Mouse (Mus musculus): ENCODE results near the gene Dip2a. TPM values are rescaled to one million over a fixed set of nuclear protein-coding genes. Genes with fewer than 3 reads are reported as not detected.

The Dip2a gene
- polyA plus RNA-seq, 1 experiment = 2.1 TPM

DNA sequence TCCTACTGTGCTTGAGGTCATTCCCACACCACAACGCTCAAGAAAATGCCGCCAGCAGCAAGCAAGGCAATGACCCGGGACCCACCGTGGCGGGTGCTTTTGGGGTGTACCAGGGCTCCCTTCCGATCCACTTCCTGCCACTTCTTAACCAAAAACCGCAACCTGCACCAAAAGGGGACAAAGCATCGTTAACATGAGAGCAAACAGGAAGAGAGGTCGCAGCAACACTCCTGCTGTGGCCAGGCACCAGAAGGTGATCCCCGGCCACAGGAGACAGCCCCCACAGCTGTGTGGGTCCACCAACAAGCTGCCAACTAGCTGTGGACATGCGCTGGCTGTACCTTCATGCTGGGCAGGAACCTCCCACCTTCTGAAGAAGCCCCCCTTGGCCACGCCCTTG, 9.9 kb upstream of the Dip2a start:
- no peaks in the 10 kb centered on the region for H3K9me3 ChIP-seq
- TF ChIP-seq FLI1 (IDR thresholded peaks at IDR 0.05; ENCODE audit: low read length) (no peak), GATA1 (IDR thresholded peaks at IDR 0.05; ENCODE audit: borderline replicate concordance, low read length) (no peak)
- no peaks in the 10 kb centered on the region for H3K27me3 ChIP-seq (replicated peaks)
- H3K4me3 ChIP-seq (replicated peaks) = no peak overlapping the region
- H3K36me3 ChIP-seq (replicated peaks; ENCODE audit: low read length) = peaks cover 91% of the 10 kb centered on the region
- peaks cover 25% of the 10 kb centered on the region for H3K4me1 ChIP-seq

DNA sequence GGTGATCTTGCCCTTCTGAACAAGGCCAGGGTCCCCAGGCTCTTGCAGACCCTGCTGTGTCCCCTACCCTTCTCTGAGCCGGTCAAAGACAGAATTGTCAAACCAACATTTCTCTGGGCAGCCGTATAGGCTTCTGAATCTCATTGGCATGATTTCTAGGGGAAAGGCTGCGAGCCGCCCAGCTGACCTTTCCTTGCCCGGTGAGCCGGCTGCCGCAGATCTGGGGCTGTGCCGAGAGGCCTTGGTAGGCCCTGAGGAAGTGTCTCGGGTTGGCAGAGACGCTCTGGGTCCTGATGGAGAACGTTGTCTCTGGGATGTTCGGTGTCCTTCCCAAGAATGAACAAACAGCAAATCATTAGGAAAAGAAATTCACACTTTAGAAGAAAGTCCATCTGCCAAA, 8.9 kb upstream of the Dip2a start:
- Histone ChIP-seq H3K9me3 (no peaks in the 10 kb centered on the region), H3K36me3 (replicated peaks; ENCODE audit: low read length) (peaks cover 95% of the 10 kb centered on the region), H3K4me1 (peaks cover 28% of the 10 kb centered on the region), H3K4me3 (replicated peaks) (no peak overlapping the region), H3K27me3 (replicated peaks) (no peaks in the 10 kb centered on the region)
- TF ChIP-seq GATA1 (IDR thresholded peaks at IDR 0.05; ENCODE audit: borderline replicate concordance, low read length) = no peak
- TF ChIP-seq FLI1 (IDR thresholded peaks at IDR 0.05; ENCODE audit: low read length) = no peak

DNA sequence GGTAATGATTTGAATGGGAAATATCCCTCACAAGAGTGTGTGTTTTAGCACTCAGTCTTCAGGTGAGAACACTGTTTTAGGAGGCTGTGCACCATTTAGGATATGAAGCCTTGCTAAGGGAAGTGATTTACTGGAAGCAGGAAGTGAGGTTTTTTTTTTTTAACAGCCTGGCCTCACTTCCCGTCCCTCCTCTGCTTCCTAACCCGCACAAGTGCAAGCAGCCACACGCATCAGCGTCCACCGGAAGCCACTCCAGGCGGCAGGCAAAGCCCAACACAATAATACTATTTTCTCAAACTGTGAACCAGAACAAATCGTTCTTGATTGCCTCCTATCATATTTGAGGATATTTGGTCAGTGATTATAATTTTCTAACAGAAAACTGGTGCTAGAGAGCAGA, 6.9 kb upstream of the Dip2a start:
- Histone ChIP-seq H3K4me1 (peaks cover 22% of the 10 kb centered on the region), H3K27me3 (replicated peaks) (no peaks in the 10 kb centered on the region), H3K4me3 (replicated peaks) (no peak overlapping the region), H3K9me3 (no peaks in the 10 kb centered on the region), H3K36me3 (replicated peaks; ENCODE audit: low read length) (peaks cover 86% of the 10 kb centered on the region)
- TF ChIP-seq FLI1 (IDR thresholded peaks at IDR 0.05; ENCODE audit: low read length) (no peak), GATA1 (IDR thresholded peaks at IDR 0.05; ENCODE audit: borderline replicate concordance, low read length) (no peak)

DNA sequence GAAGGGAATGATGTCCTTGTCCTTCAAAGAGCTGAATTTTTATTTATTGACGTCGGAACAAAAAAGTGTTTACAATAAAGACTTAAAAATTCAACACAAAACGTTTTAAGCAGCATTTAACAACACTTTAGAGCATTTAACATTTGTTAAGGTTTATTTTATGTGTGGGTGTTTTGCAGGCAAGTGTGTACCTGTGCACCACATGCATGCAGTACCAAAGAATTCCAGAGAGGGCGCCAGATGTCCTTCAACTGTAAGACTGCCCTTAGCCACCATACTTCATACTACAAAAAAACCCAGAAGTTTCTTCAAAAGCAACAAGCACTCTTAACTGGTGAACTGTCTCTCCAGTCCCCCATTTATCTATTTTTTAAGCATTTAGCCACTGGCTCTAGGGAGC, 1.5 kb upstream of the Dip2a start:
- TF ChIP-seq GATA1 (IDR thresholded peaks at IDR 0.05; ENCODE audit: borderline replicate concordance, low read length) (no peak), FLI1 (IDR thresholded peaks at IDR 0.05; ENCODE audit: low read length) (no peak)
- H3K4me3 ChIP-seq (replicated peaks) = peak overlapping the region; percentile 94

DNA sequence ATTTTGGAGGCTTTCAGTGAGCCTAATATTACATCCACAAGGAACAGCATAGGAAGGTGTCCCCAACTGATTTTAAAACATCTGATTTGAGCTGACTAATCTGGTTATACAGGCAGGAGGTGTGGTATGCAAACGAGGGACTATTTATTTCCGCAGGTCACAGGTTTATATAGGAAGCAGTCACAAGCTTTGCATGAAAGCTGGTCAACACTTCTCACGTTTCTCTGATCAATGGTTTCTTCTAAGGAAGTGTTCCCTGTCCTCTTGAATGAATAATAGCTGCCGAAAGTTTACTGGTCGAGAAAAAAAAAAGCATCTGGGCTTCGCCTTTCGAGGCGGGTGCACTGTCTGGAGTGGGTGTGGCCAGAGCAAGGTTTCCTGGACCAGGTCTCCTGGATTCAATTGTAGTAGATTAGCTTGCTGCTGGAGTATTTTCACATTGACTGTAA, 976 bp upstream of the Dip2a start:
- TF ChIP-seq FLI1 (IDR thresholded peaks at IDR 0.05; ENCODE audit: low read length) = no peak
- TF ChIP-seq GATA1 (IDR thresholded peaks at IDR 0.05; ENCODE audit: borderline replicate concordance, low read length) = no peak

More for the DNA sequence above, 1.5 kb upstream of the Dip2a start:
- no peaks in the 10 kb centered on the region for H3K9me3 ChIP-seq
- peaks cover 21% of the 10 kb centered on the region for H3K4me1 ChIP-seq
- H3K36me3 ChIP-seq (replicated peaks; ENCODE audit: low read length) = peaks cover 33% of the 10 kb centered on the region
- no peaks in the 10 kb centered on the region for H3K27me3 ChIP-seq (replicated peaks)

DNA sequence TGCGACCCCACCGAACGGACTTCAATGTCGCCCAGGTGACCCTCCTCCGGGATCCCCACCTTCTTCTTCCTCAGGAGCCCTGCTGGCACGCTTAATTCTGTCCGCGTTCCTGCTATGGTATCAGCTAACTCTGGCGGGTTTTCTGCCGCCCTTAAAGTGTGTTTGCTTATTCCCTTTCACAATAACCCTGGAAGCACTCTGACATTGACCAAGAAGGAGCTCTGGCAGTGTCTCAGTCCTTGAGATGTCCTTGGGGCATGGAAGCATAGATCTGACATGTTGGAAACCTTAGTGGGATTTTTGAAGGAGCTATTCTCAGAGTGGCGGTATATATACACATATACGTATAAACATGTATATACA, 430 bp upstream of the Dip2a start:
- Histone ChIP-seq H3K27me3 (replicated peaks) (peaks cover 2% of the 10 kb centered on the region), H3K4me1 (peaks cover 21% of the 10 kb centered on the region), H3K4me3 (replicated peaks) (peak overlapping the region; percentile 94), H3K36me3 (replicated peaks; ENCODE audit: low read length) (peaks cover 22% of the 10 kb centered on the region), H3K9me3 (no peaks in the 10 kb centered on the region)
- no peak for TF ChIP-seq FLI1 (IDR thresholded peaks at IDR 0.05; ENCODE audit: low read length)
- no peak for TF ChIP-seq GATA1 (IDR thresholded peaks at IDR 0.05; ENCODE audit: borderline replicate concordance, low read length)

More for the DNA sequence above, 976 bp upstream of the Dip2a start:
- peaks cover 28% of the 10 kb centered on the region for H3K36me3 ChIP-seq (replicated peaks; ENCODE audit: low read length)
- H3K4me3 ChIP-seq (replicated peaks) = peak overlapping the region; percentile 94
- H3K4me1 ChIP-seq = peaks cover 21% of the 10 kb centered on the region
- H3K9me3 ChIP-seq = no peaks in the 10 kb centered on the region
- H3K27me3 ChIP-seq (replicated peaks) = no peaks in the 10 kb centered on the region

DNA sequence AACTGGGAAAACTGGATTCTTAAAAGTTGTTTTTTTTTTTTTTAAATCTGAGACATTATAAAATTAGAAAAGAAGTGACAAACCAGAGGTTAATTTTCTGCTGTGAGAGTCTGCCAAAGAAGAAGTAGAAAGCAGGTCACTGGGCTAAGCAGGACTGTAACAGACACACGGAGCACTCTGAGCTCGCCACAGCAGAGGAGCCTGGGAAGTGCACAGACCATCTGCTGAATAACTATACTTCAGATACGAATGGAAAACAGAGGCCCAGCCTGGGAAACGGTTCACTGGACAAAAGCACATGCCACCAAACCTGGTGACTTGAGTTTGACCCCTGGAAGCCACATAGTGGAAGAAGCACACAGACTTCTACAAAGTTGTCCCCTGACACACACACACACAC, 10.7 kb downstream of the Dip2a start:
- no peaks in the 10 kb centered on the region for H3K36me3 ChIP-seq (replicated peaks; ENCODE audit: low read length)
- H3K4me3 ChIP-seq (replicated peaks) = no peak overlapping the region
- TF ChIP-seq FLI1 (IDR thresholded peaks at IDR 0.05; ENCODE audit: low read length) = no peak
- TF ChIP-seq GATA1 (IDR thresholded peaks at IDR 0.05; ENCODE audit: borderline replicate concordance, low read length) = no peak
- no peaks in the 10 kb centered on the region for H3K27me3 ChIP-seq (replicated peaks)
- peaks cover 48% of the 10 kb centered on the region for H3K4me1 ChIP-seq
- no peaks in the 10 kb centered on the region for H3K9me3 ChIP-seq

DNA sequence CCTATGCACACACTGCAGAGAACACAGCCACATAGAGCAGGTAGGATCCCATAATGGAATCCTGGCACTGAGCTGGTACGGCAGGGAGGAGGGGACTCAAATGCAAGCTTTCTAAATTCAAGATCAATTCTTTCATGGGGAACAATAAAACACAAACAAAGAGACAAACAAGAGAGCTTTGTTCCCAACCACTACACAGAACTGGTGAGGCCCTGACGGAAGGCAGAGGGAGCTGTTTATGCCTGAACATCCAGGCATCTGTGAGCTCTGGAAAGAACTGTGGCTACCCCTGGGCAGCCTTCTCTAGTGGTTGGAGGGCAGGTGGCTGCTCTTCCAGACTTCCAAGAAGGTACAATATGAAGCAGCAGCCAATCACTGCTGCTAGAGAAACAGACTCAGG, 13.1 kb downstream of the Dip2a start:
- peaks cover 50% of the 10 kb centered on the region for H3K4me1 ChIP-seq
- H3K36me3 ChIP-seq (replicated peaks; ENCODE audit: low read length) = no peaks in the 10 kb centered on the region
- no peak overlapping the region for H3K4me3 ChIP-seq (replicated peaks)
- H3K27me3 ChIP-seq (replicated peaks) = no peaks in the 10 kb centered on the region
- no peaks in the 10 kb centered on the region for H3K9me3 ChIP-seq
- TF ChIP-seq GATA1 (IDR thresholded peaks at IDR 0.05; ENCODE audit: borderline replicate concordance, low read length) = no peak
- no peak for TF ChIP-seq FLI1 (IDR thresholded peaks at IDR 0.05; ENCODE audit: low read length)

DNA sequence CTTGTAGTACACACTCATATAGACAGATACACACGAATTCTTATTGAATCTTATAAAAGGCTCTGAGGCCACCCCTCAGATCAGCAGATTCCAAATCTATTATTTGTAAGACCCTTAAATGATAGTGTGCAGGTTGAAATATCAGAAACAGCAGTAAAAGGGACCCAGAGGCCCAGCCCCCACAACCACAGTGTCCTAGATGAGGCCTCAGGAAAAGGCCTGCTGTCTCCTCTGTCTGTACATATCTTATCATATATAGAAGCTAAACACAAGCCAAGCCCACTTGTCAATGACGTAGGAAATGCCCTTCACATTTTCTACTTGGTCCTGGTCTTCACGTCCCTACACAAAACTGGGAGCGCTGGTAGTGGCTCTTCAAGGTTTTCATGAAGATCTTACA, 16.0 kb downstream of the Dip2a start:
- H3K4me3 ChIP-seq (replicated peaks) = no peak overlapping the region
- no peaks in the 10 kb centered on the region for H3K9me3 ChIP-seq
- no peaks in the 10 kb centered on the region for H3K27me3 ChIP-seq (replicated peaks)
- no peak for TF ChIP-seq GATA1 (IDR thresholded peaks at IDR 0.05; ENCODE audit: borderline replicate concordance, low read length)
- TF ChIP-seq FLI1 (IDR thresholded peaks at IDR 0.05; ENCODE audit: low read length) = no peak
- H3K36me3 ChIP-seq (replicated peaks; ENCODE audit: low read length) = peaks cover 5% of the 10 kb centered on the region
- peaks cover 33% of the 10 kb centered on the region for H3K4me1 ChIP-seq

DNA sequence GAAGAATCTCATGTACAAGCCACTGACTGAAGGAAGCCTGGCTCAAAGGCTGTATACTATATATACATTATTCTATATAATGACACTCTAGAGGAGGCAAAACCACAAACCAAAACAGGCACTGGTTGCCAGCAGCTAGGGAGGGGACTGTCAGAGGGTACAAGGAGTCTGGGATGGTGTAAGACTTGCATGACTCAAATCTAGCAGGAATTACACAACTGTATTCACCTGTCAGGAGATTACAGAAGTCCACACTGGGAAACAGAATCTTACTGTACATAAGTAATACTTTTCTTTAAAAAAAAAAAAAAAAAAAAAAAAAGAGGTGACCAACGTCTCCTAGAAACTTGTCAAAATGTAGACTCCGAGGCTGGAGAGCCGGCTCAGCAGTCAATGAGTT, 16.5 kb downstream of the Dip2a start:
- H3K4me3 ChIP-seq (replicated peaks) = no peak overlapping the region
- no peaks in the 10 kb centered on the region for H3K9me3 ChIP-seq
- TF ChIP-seq GATA1 (IDR thresholded peaks at IDR 0.05; ENCODE audit: borderline replicate concordance, low read length) (no peak), FLI1 (IDR thresholded peaks at IDR 0.05; ENCODE audit: low read length) (no peak)
- no peaks in the 10 kb centered on the region for H3K27me3 ChIP-seq (replicated peaks)
- H3K36me3 ChIP-seq (replicated peaks; ENCODE audit: low read length) = peaks cover 5% of the 10 kb centered on the region
- peaks cover 33% of the 10 kb centered on the region for H3K4me1 ChIP-seq

All from megakaryocyte, embryonic 14.5 days (primary cell).